Comparison of ENCODE assay signal across 8 mouse cellular contexts in the genomic region with DNA sequence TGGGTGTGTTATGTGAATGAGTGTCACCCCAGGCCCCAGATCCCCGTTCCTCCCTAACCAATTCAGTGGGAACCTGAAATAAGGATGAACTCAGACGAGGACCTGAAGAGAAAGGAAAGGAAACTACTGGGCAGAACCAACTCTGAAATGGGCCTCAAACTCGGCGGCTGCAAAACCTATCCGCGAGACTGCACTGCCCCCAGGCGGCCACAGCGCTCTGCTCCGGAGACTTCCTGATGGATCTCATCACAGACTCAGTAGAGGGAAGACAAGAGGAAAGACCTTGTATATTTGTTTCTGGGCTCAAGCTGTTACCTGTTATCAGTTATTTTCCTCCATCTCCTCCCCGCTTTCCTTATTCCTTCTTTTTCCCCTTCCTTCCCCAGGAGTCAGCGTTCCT. TPM values are rescaled to one million over a fixed set of nuclear protein-coding genes. Genes with fewer than 3 reads are reported as not detected.
DNase-seq lines count a peak whose midpoint lies in the region; ATAC-seq and TF ChIP-seq lines count a peak whose summit lies in the region.

No protein-coding gene starts in this region.

- H3K4me2 ChIP-seq in embryonic facial prominence, embryonic 12.5 days (replicated peaks), result peak overlapping the region; percentile 27; the same call in 1 of the 2 replicates
- H3K4me2 ChIP-seq in limb, embryonic 11.5 days (ENCODE audit: low read depth, severe bottlenecking), result 0 out of 2 replicates have a peak overlapping the region, but pooled peaks have one; percentile 12
- no peak overlapping the region for H3K4me2 ChIP-seq in midbrain, embryonic 14.5 days (ENCODE audit: low read length)

- 0 out of 2 replicates have a peak overlapping the region, but pooled peaks have one; percentile 9 for H3K4me3 ChIP-seq in embryonic facial prominence, embryonic 12.5 days
- no peak overlapping the region for H3K4me3 ChIP-seq in kidney, adult 2 months (ENCODE audit: insufficient read depth, low read depth, low read length)
- no peak overlapping the region for H3K4me3 ChIP-seq in limb, embryonic 11.5 days (ENCODE audit: low read depth, low read length)
- H3K4me3 ChIP-seq in midbrain, embryonic 14.5 days (replicated peaks; ENCODE audit: low read depth, low read length), result no peak overlapping the region
- H3K4me3 ChIP-seq in spleen, adult 2 months (ENCODE audit: extremely low read depth, insufficient read depth, insufficient read length), result no peak overlapping the region

- 7% methylated on average over 11 of the region's 11 CpGs for WGBS in embryonic facial prominence, embryonic 12.5 days
- WGBS in kidney, adult 2 months, result 9% methylated on average over 11 of the region's 11 CpGs
- WGBS in limb, embryonic 11.5 days, result 8% methylated on average over 11 of the region's 11 CpGs
- 6% methylated on average over 11 of the region's 11 CpGs for WGBS in midbrain, embryonic 14.5 days
- 24% methylated on average over 11 of the region's 11 CpGs for WGBS in spleen, adult 2 months

- H3K36me3 ChIP-seq in embryonic facial prominence, embryonic 12.5 days, result no peaks in the 10 kb centered on the region
- no peaks in the 10 kb centered on the region for H3K36me3 ChIP-seq in kidney, adult 2 months (ENCODE audit: control insufficient read depth, insufficient read depth, low read length)
- H3K36me3 ChIP-seq in limb, embryonic 11.5 days (ENCODE audit: control insufficient read depth, insufficient read depth, low read length), result no peaks in the 10 kb centered on the region
- no peaks in the 10 kb centered on the region for H3K36me3 ChIP-seq in midbrain, embryonic 14.5 days (ENCODE audit: control insufficient read depth, insufficient read depth, low read length)
- H3K36me3 ChIP-seq in spleen, adult 2 months (ENCODE audit: control insufficient read depth, insufficient read depth, low read length), result no peaks in the 10 kb centered on the region

- no peaks in the 10 kb centered on the region for H3K27me3 ChIP-seq in embryonic facial prominence, embryonic 12.5 days
- H3K27me3 ChIP-seq in kidney, adult 2 months (replicated peaks; ENCODE audit: control insufficient read depth, insufficient read depth, low read length), result no peaks in the 10 kb centered on the region
- H3K27me3 ChIP-seq in limb, embryonic 11.5 days (ENCODE audit: control insufficient read depth, insufficient read depth, low read length), result no peaks in the 10 kb centered on the region
- H3K27me3 ChIP-seq in midbrain, embryonic 14.5 days (ENCODE audit: control insufficient read depth, insufficient read depth, low read length), result no peaks in the 10 kb centered on the region
- no peaks in the 10 kb centered on the region for H3K27me3 ChIP-seq in spleen, adult 2 months (ENCODE audit: control insufficient read depth, insufficient read depth, low read length)

- no peaks in the 10 kb centered on the region for H3K9me3 ChIP-seq in embryonic facial prominence, embryonic 12.5 days
- no peaks in the 10 kb centered on the region for H3K9me3 ChIP-seq in limb, embryonic 11.5 days (ENCODE audit: control insufficient read depth, low read length)
- no peaks in the 10 kb centered on the region for H3K9me3 ChIP-seq in midbrain, embryonic 14.5 days (ENCODE audit: control insufficient read depth, low read length)

- peak; percentile 67 for DNase-seq in 3134 (ENCODE audit: extremely low read depth, insufficient read length, low spot score)
- DNase-seq in adrenal gland, postnatal 36 days, result peak; percentile 90 to 93
- peak; percentile 80 to 92 for DNase-seq in heart, adult 18-20 months
- peak; percentile 81 for DNase-seq in kidney, adult 2 months
- DNase-seq in limb, embryonic 11.5 days (ENCODE audit: low spot score), result peak; percentile 89
- DNase-seq in midbrain, embryonic 14.5 days, result peak; percentile 85
- DNase-seq in spleen, adult 2 months (ENCODE audit: low read depth in 1 of 2, low spot score in 2 of 2), result peak; percentile 4 to 58

- H3K27ac ChIP-seq in embryonic facial prominence, embryonic 12.5 days, result peak overlapping the region; percentile 20; the same call in 1 of the 2 replicates
- H3K27ac ChIP-seq in kidney, adult 2 months (ENCODE audit: insufficient read depth, low read depth, low read length), result no peak overlapping the region
- no peak overlapping the region; the same call in 1 of the 2 replicates for H3K27ac ChIP-seq in limb, embryonic 11.5 days (replicated peaks; ENCODE audit: low read depth, low read length)
- no peak overlapping the region for H3K27ac ChIP-seq in midbrain, embryonic 14.5 days (replicated peaks; ENCODE audit: low read depth, low read length)
- H3K27ac ChIP-seq in spleen, adult 2 months (ENCODE audit: insufficient read depth, low read length), result no peak overlapping the region

- H3K4me1 ChIP-seq in embryonic facial prominence, embryonic 12.5 days, result peaks cover 19% of the 10 kb centered on the region
- H3K4me1 ChIP-seq in kidney, adult 2 months (ENCODE audit: control insufficient read depth, insufficient read depth, low read length), result no peaks in the 10 kb centered on the region
- peaks cover 13% of the 10 kb centered on the region for H3K4me1 ChIP-seq in limb, embryonic 11.5 days (ENCODE audit: control insufficient read depth, insufficient read depth, low read length)
- 0 out of 2 replicates have a peak, but pooled peaks cover 2% of the 10 kb centered on the region for H3K4me1 ChIP-seq in midbrain, embryonic 14.5 days (ENCODE audit: control insufficient read depth, insufficient read depth, low read length)
- no peaks in the 10 kb centered on the region for H3K4me1 ChIP-seq in spleen, adult 2 months (ENCODE audit: control insufficient read depth, insufficient read depth, insufficient read length)

- no peak for TF ChIP-seq POLR2A in kidney, adult 2 months (IDR thresholded peaks at IDR 0.05; ENCODE audit: low read depth, low read length)
- TF ChIP-seq POLR2A in spleen, adult 2 months (IDR thresholded peaks at IDR 0.05; ENCODE audit: low read depth, low read length), result no peak

- no peak for ATAC-seq in embryonic facial prominence, embryonic 12.5 days (ENCODE audit: insufficient number of reproducible peaks, insufficient read depth, low FRiP score, low TSS enrichment)
- 0 out of 2 replicates have a peak, but pooled peaks have one; percentile 26 for ATAC-seq in limb, embryonic 11.5 days (ENCODE audit: insufficient number of reproducible peaks, low FRiP score, low TSS enrichment, low read depth)
- no peak for ATAC-seq in midbrain, embryonic 14.5 days (ENCODE audit: low FRiP score, low TSS enrichment)

- H3K9ac ChIP-seq in embryonic facial prominence, embryonic 12.5 days, result no peak overlapping the region
- H3K9ac ChIP-seq in limb, embryonic 11.5 days (ENCODE audit: low read length), result no peak overlapping the region
- H3K9ac ChIP-seq in midbrain, embryonic 14.5 days (replicated peaks; ENCODE audit: low read length), result no peak overlapping the region

- TF ChIP-seq CTCF in kidney, adult 2 months (conservative IDR thresholded peaks at IDR 0.05; ENCODE audit: insufficient read depth, insufficient read length, low read depth, low read length), result peak; percentile 90
- TF ChIP-seq CTCF in spleen, adult 2 months (IDR thresholded peaks at IDR 0.05; ENCODE audit: extremely low read depth, insufficient read depth, insufficient read length, insufficient replicate concordance), result peak; percentile 84

RNA-seq across cellular contexts. Expression of a gene that starts 50.4 kb away (rescaled TPM):
- total RNA-seq in adrenal gland, postnatal 36 days (2021), result 100 to 1,000 TPM; 129 to 170 TPM
- 108 and 117 TPM in 2 replicates for polyA plus RNA-seq in embryonic facial prominence, embryonic 12.5 days (2016; fragmentation: Nextera tagmentation; extraction: Ambion mirVana)
- 10 to 100 TPM; 54.8 to 56.8 TPM for total RNA-seq in heart, adult 18-20 months (2021)
- polyA plus RNA-seq in kidney, adult 2 months (2012; rRNA removed), result 9.9 and 15.2 TPM in 2 replicates
- polyA plus RNA-seq in limb, embryonic 11.5 days (2014; fragmentation: Nextera tagmentation; extraction: Ambion mirVana), result 152 and 153 TPM in 2 replicates
- polyA plus RNA-seq in midbrain, embryonic 14.5 days (2014; fragmentation: Nextera tagmentation; extraction: Ambion mirVana), result 78.8 and 80.1 TPM in 2 replicates
- 3.6 TPM in 2 replicates for polyA plus RNA-seq in spleen, adult 2 months (2012; rRNA removed)

Comparison
In these comparisons a context has a peak if more than half of its experiments do, and no peak if none do; other contexts are left out.
1. DNase-seq: peak in every context shown above with its lines; median percentile 92 in adrenal gland, postnatal 36 days; 89 in limb, embryonic 11.5 days; 86 in heart, adult 18-20 months; 85 in midbrain, embryonic 14.5 days; 81 in kidney, adult 2 months; 67 in 3134; 31 in spleen, adult 2 months.